Mouse (Mus musculus): ENCODE measurements around the gene Scaf1.

The Scaf1 gene
- long read RNA-seq, experiment 1, partial matches to known transcripts: 4 of 6 reads
- long read RNA-seq, experiment 1, other reads (novel, unspliced or antisense): 2 of 6 reads
- long read RNA-seq, experiment 2, partial matches to known transcripts: 4 of 4 reads
- long read RNA-seq, experiment 2, other reads (novel, unspliced or antisense): 0 of 4 reads

GRCm38 (mm10) chr7:45015957-45016612 lies at the start of gene Scaf1:
Gene Scaf1, minus strand, starts transcription at chr7:45016363.
- intact Hi-C loops (cut with DNase I): loop anchor here (5.0 kb wide), 1 partner anchor 36 kb away; the partner anchor contains the start of gene Prr12

- intact Hi-C loops (cut with DNase I): no loop called here
These were observed 46.2 kb upstream of the Scaf1 start, which contains the start of the genes Nosip and Prrg2 for GRCm38 (mm10) chr7:45062239-45062835. Gene Nosip, plus strand, starts transcription at chr7:45062429. Gene Prrg2, minus strand, starts transcription at chr7:45062677.

- intact Hi-C loops (cut with DNase I): no loop called here
These were observed 45.4 kb upstream of the Scaf1 start for GRCm38 (mm10) chr7:45061532-45062075.

GRCm38 (mm10) chr7:45060632-45061122 lies 44.5 kb upstream of the Scaf1 start:
- intact Hi-C loops (cut with DNase I): no loop called here

- intact Hi-C loops (cut with DNase I): no loop called here
These were observed 42.7 kb upstream of the Scaf1 start for GRCm38 (mm10) chr7:45058607-45059571.

- intact Hi-C loops (cut with DNase I): no loop called here
These were observed 40.8 kb upstream of the Scaf1 start for GRCm38 (mm10) chr7:45056972-45057348.

- intact Hi-C loops (cut with DNase I): no loop called here
These were observed 40.3 kb upstream of the Scaf1 start for GRCm38 (mm10) chr7:45056329-45056971.

- intact Hi-C loops (cut with DNase I): loop anchor here (5.0 kb wide), 1 partner anchor 37 kb away; the partner anchor contains the start of genes Rras and Scaf1
These were observed 37.9 kb upstream of the Scaf1 start for GRCm38 (mm10) chr7:45053931-45054510.

GRCm38 (mm10) chr7:45053117-45053930 lies 37.2 kb upstream of the Scaf1 start:
- intact Hi-C loops (cut with DNase I): loop anchor here (5.0 kb wide), 1 partner anchor 36 kb away; the partner anchor contains the start of genes Rras and Scaf1

GRCm38 (mm10) chr7:45052862-45053116 lies 36.6 kb upstream of the Scaf1 start, which contains the start of gene Prr12:
Gene Prr12, minus strand, starts transcription at chr7:45052881.
- intact Hi-C loops (cut with DNase I): loop anchor here (5.0 kb wide), 1 partner anchor 35 kb away; the partner anchor contains the start of genes Rras and Scaf1

GRCm38 (mm10) chr7:45052181-45052861 lies 36.2 kb upstream of the Scaf1 start:
- intact Hi-C loops (cut with DNase I): loop anchor here (5.0 kb wide), 1 partner anchor 35 kb away; the partner anchor contains the start of genes Rras and Scaf1

GRCm38 (mm10) chr7:45051601-45051974 lies 35.4 kb upstream of the Scaf1 start:
- intact Hi-C loops (cut with DNase I): loop anchor here (5.0 kb wide), 1 partner anchor 34 kb away; the partner anchor contains the start of genes Rras and Scaf1

GRCm38 (mm10) chr7:45050945-45051600 lies 34.9 kb upstream of the Scaf1 start:
- intact Hi-C loops (cut with DNase I): loop anchor here (5.0 kb wide), 1 partner anchor 34 kb away; the partner anchor contains the start of genes Rras and Scaf1

GRCm38 (mm10) chr7:45048923-45049657 lies 32.9 kb upstream of the Scaf1 start:
- intact Hi-C loops (cut with DNase I): no loop called here

GRCm38 (mm10) chr7:45048001-45048890 lies 32.1 kb upstream of the Scaf1 start:
- intact Hi-C loops (cut with DNase I): no loop called here

- intact Hi-C loops (cut with DNase I): no loop called here
These were observed 31.3 kb upstream of the Scaf1 start for GRCm38 (mm10) chr7:45047491-45047890.

Measured in adrenal gland (tissue).